Mouse (Mus musculus) gastrocnemius, adult 2 months (tissue): ENCODE data around the gene Nfasc. TPM values are rescaled to one million over a fixed set of nuclear protein-coding genes. Genes with fewer than 3 reads are reported as not detected.

Experiments
- DNase-seq: peaks from one replicate; pipeline ENCODE4 v3.0.0; 2022
- H3K27ac ChIP-seq: fragments of 200-600 bp; 2 replicates; pipeline ENCODE4 v1.8.1; 2022; ENCODE audit warnings: mild to moderate bottlenecking
- H3K4me3 ChIP-seq: fragments of 200-600 bp; 2 replicates; pipeline ENCODE4 v1.8.1; 2022; ENCODE audit warnings: mild to moderate bottlenecking, moderate library complexity
- CTCF ChIP-seq: fragments of 200-600 bp; IDR thresholded peaks from 2 replicates; pipeline ENCODE4 v1.8.1; 2022; ENCODE audit warnings: antibody characterized with exemption, mild to moderate bottlenecking, moderate library complexity
- intact Hi-C: fragments of 180-260 bp; cut with DNase I; formaldehyde crosslinking; loops from one replicate; pipeline ENCODE4 v1.15.1; 2025
- long read RNA-seq, 2 experiments: library from polyadenylated mRNA; stranded (forward); transcript quantifications; one replicate each; pipeline ENCODE4 v2.0.0; 2021
- total RNA-seq, 2 experiments: library from RNA; stranded (reverse); gene quantifications; 2 replicates each; pipeline ENCODE4 v1.2.3; 2021

Nfasc gene
- under 1 TPM; 0.25 to 0.28 TPM for total RNA-seq
- long read RNA-seq, experiment 1, partial matches to known transcripts, result 0 of 1 reads
- long read RNA-seq, experiment 1, other reads (novel, unspliced or antisense), result 1 of 1 reads
- long read RNA-seq, experiment 2, result 0 reads

GRCm38 (mm10) chr1:132741175-132741997 lies at the start of gene Nfasc:
Gene Nfasc, minus strand, starts transcription at chr1:132741797.
- no peak within 1 kb of the TSS for H3K27ac ChIP-seq
- peak; percentile 67 for DNase-seq
- peak within 1 kb of the TSS; percentile 63 for H3K4me3 ChIP-seq
- intact Hi-C loops, result no loop called here
- TF ChIP-seq CTCF, result peak; percentile 29; the same call in 1 of the 2 replicates

- intact Hi-C loops, result no loop called here
- no peak for DNase-seq
- H3K4me3 ChIP-seq, result no peak overlapping the region
- H3K27ac ChIP-seq, result no peak overlapping the region
- no peak for TF ChIP-seq CTCF
These were observed 49.5 kb upstream of the Nfasc start for GRCm38 (mm10) chr1:132791049-132791448.

GRCm38 (mm10) chr1:132786866-132787265 lies 45.3 kb upstream of the Nfasc start:
- H3K27ac ChIP-seq, result no peak overlapping the region
- intact Hi-C loops, result no loop called here

GRCm38 (mm10) chr1:132781607-132782445 lies 40.2 kb upstream of the Nfasc start:
- intact Hi-C loops, result no loop called here
- no peak for DNase-seq
- H3K4me3 ChIP-seq, result no peak overlapping the region
- H3K27ac ChIP-seq, result no peak overlapping the region
- no peak for TF ChIP-seq CTCF

More at GRCm38 (mm10) chr1:132786866-132787265, 45.3 kb upstream of the Nfasc start:
- TF ChIP-seq CTCF, result no peak
- H3K4me3 ChIP-seq, result no peak overlapping the region
- DNase-seq, result peak; percentile 69

GRCm38 (mm10) chr1:132780961-132781360 lies 39.4 kb upstream of the Nfasc start:
- intact Hi-C loops, result no loop called here
- no peak for DNase-seq
- H3K4me3 ChIP-seq, result no peak overlapping the region
- no peak for TF ChIP-seq CTCF
- H3K27ac ChIP-seq, result no peak overlapping the region

GRCm38 (mm10) chr1:132780254-132780653 lies 38.7 kb upstream of the Nfasc start:
- intact Hi-C loops, result no loop called here
- DNase-seq, result no peak
- no peak for TF ChIP-seq CTCF
- Histone ChIP-seq H3K27ac (no peak overlapping the region), H3K4me3 (no peak overlapping the region)

- TF ChIP-seq CTCF, result no peak
- no peak overlapping the region for H3K4me3 ChIP-seq
- DNase-seq, result no peak
- intact Hi-C loops, result no loop called here
- no peak overlapping the region for H3K27ac ChIP-seq
These were observed 33.4 kb upstream of the Nfasc start for GRCm38 (mm10) chr1:132774959-132775358.

GRCm38 (mm10) chr1:132771377-132771776 lies 29.8 kb upstream of the Nfasc start:
- no peak overlapping the region for H3K4me3 ChIP-seq
- peak; percentile 37 for DNase-seq
- intact Hi-C loops, result no loop called here
- H3K27ac ChIP-seq, result no peak overlapping the region
- peak; percentile 64 for TF ChIP-seq CTCF

- intact Hi-C loops, result no loop called here
- TF ChIP-seq CTCF, result no peak
- Histone ChIP-seq H3K27ac (no peak overlapping the region), H3K4me3 (no peak overlapping the region)
- DNase-seq, result no peak
These were observed 28.0 kb upstream of the Nfasc start for GRCm38 (mm10) chr1:132769559-132769958.

GRCm38 (mm10) chr1:132767422-132767821 lies 25.8 kb upstream of the Nfasc start:
- DNase-seq, result no peak

GRCm38 (mm10) chr1:132765887-132766651 lies 24.5 kb upstream of the Nfasc start:
- intact Hi-C loops, result no loop called here
- Histone ChIP-seq H3K4me3 (no peak overlapping the region), H3K27ac (no peak overlapping the region)
- no peak for TF ChIP-seq CTCF
- DNase-seq, result no peak

More at GRCm38 (mm10) chr1:132767422-132767821, 25.8 kb upstream of the Nfasc start:
- no peak overlapping the region for H3K27ac ChIP-seq
- intact Hi-C loops, result no loop called here
- H3K4me3 ChIP-seq, result no peak overlapping the region
- no peak for TF ChIP-seq CTCF

- no peak overlapping the region for H3K27ac ChIP-seq
- H3K4me3 ChIP-seq, result no peak overlapping the region
- no peak for TF ChIP-seq CTCF
- no peak for DNase-seq
- intact Hi-C loops, result no loop called here
These were observed 23.6 kb upstream of the Nfasc start for GRCm38 (mm10) chr1:132765222-132765621.
